ENCODE assay signal across 12 mouse cellular contexts in genomic region chr1:184048675-184049418, GRCm38 (mm10). TPM values are rescaled to one million over a fixed set of nuclear protein-coding genes. Genes with fewer than 3 reads are reported as not detected.
DNase-seq lines count a peak whose midpoint lies in the region; ATAC-seq lines count a peak whose summit lies in the region.
"Had no signal": no experiment of that assay in that cellular context is flagged by ENCODE, and none has a peak within 500 bp of the region (broad histone marks: within the 10 kb centered on the region; RNA-seq: fewer than 3 reads in every experiment).

No protein-coding gene starts in this region.

- ATAC-seq in heart, embryonic 12.5 days (ENCODE audit: insufficient number of reproducible peaks, low FRiP score), result no peak

- DNase-seq in heart, postnatal 4 days, result no peak
- DNase-seq in 416B (ENCODE audit: low read depth), result peak; percentile 67
- no peak for DNase-seq in urinary bladder, postnatal 4 days (ENCODE audit: low spot score in 2 of 2)
- no peak for DNase-seq in Muller cell, postnatal 12 days (ENCODE audit: inconsistent ontology term)
- DNase-seq in ovary, postnatal 14 days (ENCODE audit: low spot score), result no peak
- DNase-seq: adrenal gland, postnatal 14 days; kidney, postnatal 36 days; retina, postnatal 1 day had no signal

- 0 out of 2 replicates have a peak overlapping the region, but pooled peaks have one; percentile 28 for H3K9ac ChIP-seq in heart, embryonic 12.5 days
- H3K9ac ChIP-seq: limb, embryonic 13.5 days had no signal

- peaks cover 10% of the 10 kb centered on the region; the same call in 1 of the 2 replicates for H3K36me3 ChIP-seq in heart, embryonic 12.5 days
- H3K36me3 ChIP-seq in macrophage (ENCODE audit: inconsistent target), result no peaks in the 10 kb centered on the region
- H3K36me3 ChIP-seq: limb, embryonic 13.5 days had no signal

- no peaks in the 10 kb centered on the region for H3K9me3 ChIP-seq in heart, embryonic 12.5 days (replicated peaks)
- H3K9me3 ChIP-seq: limb, embryonic 13.5 days had no signal

- H3K4me3 ChIP-seq in heart, embryonic 12.5 days, result no peak overlapping the region
- peak overlapping the region; percentile 54 for H3K4me3 ChIP-seq in brown adipose tissue, adult 24 weeks (ENCODE audit: insufficient read depth, low read depth, low read length)
- H3K4me3 ChIP-seq in macrophage (ENCODE audit: inconsistent target), result peak overlapping the region; percentile 38
- H3K4me3 ChIP-seq: limb, embryonic 13.5 days had no signal

- peak overlapping the region; percentile 29 for H3K4me2 ChIP-seq in heart, embryonic 12.5 days
- H3K4me2 ChIP-seq: limb, embryonic 13.5 days had no signal

- no peaks in the 10 kb centered on the region for H3K27me3 ChIP-seq in heart, embryonic 12.5 days (replicated peaks)
- H3K27me3 ChIP-seq: limb, embryonic 13.5 days had no signal

- WGBS in heart, embryonic 12.5 days, result 59% methylated on average over 10 of the region's 10 CpGs
- 9% methylated on average over 10 of the region's 10 CpGs for WGBS in macrophage (ENCODE audit: missing documents)

- H3K27ac ChIP-seq in heart, embryonic 12.5 days (ENCODE audit: poor library complexity, severe bottlenecking), result no peak overlapping the region
- no peak overlapping the region; the same call in 1 of the 2 replicates for H3K27ac ChIP-seq in brown adipose tissue, adult 24 weeks (replicated peaks; ENCODE audit: low read depth, low read length)
- peak overlapping the region; percentile 5 for H3K27ac ChIP-seq in macrophage
- H3K27ac ChIP-seq: limb, embryonic 13.5 days had no signal

- H3K79me2 ChIP-seq in macrophage (ENCODE audit: inconsistent target), result no peaks in the 10 kb centered on the region

- H3K4me1 ChIP-seq in heart, embryonic 12.5 days (replicated peaks), result peaks cover 51% of the 10 kb centered on the region
- H3K4me1 ChIP-seq in brown adipose tissue, adult 24 weeks (ENCODE audit: control insufficient read depth, insufficient read depth, insufficient read length, low read length), result peaks cover 2% of the 10 kb centered on the region; the same call in 1 of the 2 replicates

RNA-seq across cellular contexts. Expression of gene 1700056E22Rik, which starts 14.7 kb away (rescaled TPM):
- 3.2 and 3.8 TPM in 2 replicates for polyA plus RNA-seq in heart, embryonic 12.5 days (2016; fragmentation: Nextera tagmentation; extraction: Ambion mirVana)
- total RNA-seq in heart, postnatal 4 days (2021), result 1 to 10 TPM; 1.8 to 2.6 TPM
- 3.9 and 4.6 TPM in 2 replicates for polyA plus RNA-seq in brown adipose tissue, adult 24 weeks (2012; ENCODE audit: insufficient read depth, insufficient read length, missing spikeins)
- total RNA-seq in macrophage (2018; cell fraction: chromatin; rRNA removed), result 1 to 10 TPM in 5 of 26 experiments, under 1 TPM in 4, not detected in 17; 0.71 to 1.5 (median 1.1) TPM
- 1 to 10 TPM in 2 of 26 experiments, under 1 TPM in 24; 0.24 to 1.1 (median 0.52) TPM for total RNA-seq in macrophage (2018; cell fraction: cytosol; rRNA removed)
- 1 to 10 TPM in 5 of 26 experiments, under 1 TPM in 6, not detected in 15; 0.60 to 2.2 (median 0.83) TPM for total RNA-seq in macrophage (2018; cell fraction: nucleus; rRNA removed)
- polyA plus RNA-seq in macrophage (2018), result 0.16 to 0.40 TPM (median 0.26 TPM) in 3 replicates

RNA-seq across cellular contexts. Expression of gene Dusp10, which starts 35.7 kb away (rescaled TPM):
- 13.0 and 14.9 TPM in 2 replicates for polyA plus RNA-seq in heart, embryonic 12.5 days (2016; fragmentation: Nextera tagmentation; extraction: Ambion mirVana)
- 10 to 100 TPM; 11.3 to 13.8 TPM for total RNA-seq in heart, postnatal 4 days (2021)
- 26.4 and 30.0 TPM in 2 replicates for polyA plus RNA-seq in brown adipose tissue, adult 24 weeks (2012; ENCODE audit: insufficient read depth, insufficient read length, missing spikeins)
- 1 to 10 TPM in 25 of 26 experiments, under 1 TPM in 1; 0.76 to 4.7 (median 2.0) TPM for total RNA-seq in macrophage (2018; cell fraction: chromatin; rRNA removed)
- total RNA-seq in macrophage (2018; cell fraction: cytosol; rRNA removed), result 1 to 10 TPM; 1.0 to 2.5 (median 1.5) TPM
- total RNA-seq in macrophage (2018; cell fraction: nucleus; rRNA removed), result 1 to 10 TPM in 25 of 26 experiments, under 1 TPM in 1; 0.88 to 5.9 (median 2.1) TPM
- polyA plus RNA-seq in macrophage (2018), result 0.57 to 1.5 TPM (median 1.2 TPM) in 3 replicates
